Mouse (Mus musculus) CD8-positive naive resting alpha-beta T cell, adult 57 days (primary cell): Measurements from ENCODE around the gene Ppp4r3b. TPM values are rescaled to one million over a fixed set of nuclear protein-coding genes. Genes with fewer than 3 reads are reported as not detected.

Source experiments
- total RNA-seq: library from RNA; stranded (reverse); gene quantifications from one replicate; pipeline ENCODE4 v1.2.4, GENCODE M21; 2023

The Ppp4r3b gene
- 95.0 TPM for total RNA-seq

DNA sequence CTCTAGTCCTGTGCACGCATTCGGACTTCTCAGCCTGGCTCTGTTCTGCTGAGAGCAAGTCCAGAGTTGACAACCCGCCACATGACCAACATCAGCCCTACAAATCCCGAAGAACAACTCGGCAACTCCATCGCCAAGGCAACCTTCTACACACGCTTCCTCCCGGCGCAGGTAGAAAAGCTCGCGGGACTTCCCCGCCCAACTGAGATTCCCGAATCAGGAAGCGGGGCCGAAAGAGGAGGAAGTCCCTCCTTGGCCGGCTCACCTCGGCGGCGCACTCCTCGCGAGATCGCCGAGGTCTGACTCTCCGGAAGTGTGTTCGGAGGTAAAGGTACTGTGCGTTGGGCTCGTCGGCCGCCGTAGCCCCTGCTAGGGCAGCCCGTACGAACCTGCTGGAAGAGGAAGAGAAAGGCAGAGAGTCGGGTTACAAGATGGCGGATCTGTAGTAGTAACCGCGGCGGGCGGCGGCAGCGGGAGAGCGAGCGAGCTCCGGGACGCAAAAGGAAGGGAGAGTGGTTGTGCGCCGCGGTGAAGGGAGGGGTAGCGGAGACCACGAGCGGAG lies at the start of gene Ppp4r3b:
Gene Ppp4r3b (plus strand): TSS at position 328 of the 562 bp plus-strand sequence.

DNA sequence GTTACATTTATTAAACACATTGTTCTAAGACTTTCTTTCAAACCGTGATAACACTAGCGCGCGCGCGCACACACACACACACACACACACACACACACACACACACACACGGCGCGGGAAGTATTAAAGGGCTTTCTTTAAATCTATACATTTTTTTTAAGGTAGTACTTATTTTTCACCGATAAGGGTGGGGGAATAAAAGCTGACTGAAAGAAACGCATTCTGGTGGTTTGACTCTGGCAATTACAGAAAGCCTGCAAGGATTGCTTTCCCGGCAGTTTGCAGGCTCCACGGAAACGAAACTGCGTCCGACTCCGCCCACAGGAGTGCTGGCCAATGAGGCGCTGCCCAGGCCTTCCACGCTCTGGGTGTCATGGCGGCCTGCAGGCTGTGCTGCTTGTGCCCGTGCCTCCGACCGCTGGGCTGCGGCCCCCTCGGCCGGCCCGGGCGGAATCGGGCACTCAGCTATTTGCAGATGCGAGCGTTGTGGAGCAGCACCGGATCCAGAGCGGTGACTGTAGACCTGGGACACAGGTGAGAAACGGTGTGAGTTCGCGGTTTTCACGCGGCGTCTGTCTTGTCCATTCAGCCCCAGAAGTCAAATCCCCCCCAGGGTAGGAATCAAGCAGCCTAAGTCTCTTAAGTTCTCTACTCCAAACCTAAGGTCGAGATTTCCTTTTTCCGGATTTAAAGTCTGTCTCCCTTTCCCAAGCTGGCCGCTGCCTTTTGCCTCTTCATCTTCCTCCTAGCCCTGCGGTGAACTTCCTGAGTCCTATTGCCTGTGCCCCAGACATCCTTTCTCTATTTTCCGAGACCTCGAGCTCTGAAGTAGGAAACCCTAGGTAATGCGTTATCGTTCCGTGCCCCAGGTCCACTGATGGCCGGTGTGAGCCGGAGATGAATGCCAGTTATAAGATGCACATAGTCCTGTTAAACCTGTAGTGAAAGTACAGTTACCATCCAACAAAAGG lies 42.0 kb upstream of the Ppp4r3b start, which contains the start of gene Pnpt1:
Gene Pnpt1 (plus strand): TSS at position 360 of the 971 bp plus-strand sequence.

GRCm38 (mm10) chr11:29246883-29247650 lies 74.4 kb downstream of the Ppp4r3b start, which contains the start of gene Cfap36:
Cfap36 (minus strand) TSS chr11:29247409.

Other genes with a start within 250 kb of the Ppp4r3b start
- gene Pnpt1, start 42.1 kb upstream of the Ppp4r3b start, total RNA-seq: 43.6 TPM
- gene Cfap36, start 74.5 kb downstream of the Ppp4r3b start, total RNA-seq: 19.6 TPM
- gene Ccdc88a, start 200.8 kb downstream of the Ppp4r3b start, total RNA-seq: 5.4 TPM